ENCODE assay signal across 10 mouse cellular contexts in genomic region chr10:67871811-67872210, GRCm38 (mm10). TPM values are rescaled to one million over a fixed set of nuclear protein-coding genes. Genes with fewer than 3 reads are reported as not detected.
DNase-seq lines count a peak whose midpoint lies in the region; ATAC-seq and TF ChIP-seq lines count a peak whose summit lies in the region.
"Had no signal": no experiment of that assay in that cellular context is flagged by ENCODE, and none has a peak within 500 bp of the region (broad histone marks: within the 10 kb centered on the region; RNA-seq: fewer than 3 reads in every experiment).

No protein-coding gene starts in this region.

- no peak for TF ChIP-seq POLR2A in small intestine, adult 2 months (IDR thresholded peaks at IDR 0.05; ENCODE audit: low read depth, low read length)

- intact Hi-C loops in heart, postnatal 25 days (cut with DNase I), result loop anchor here (2.0 kb wide), 1 partner anchor 113 kb away; no protein-coding TSS in a partner anchor
- intact Hi-C loops in heart, postnatal 14 days (cut with DNase I), result loop anchor here (2.0 to 5.0 kb wide), 2 partner anchors 113 to 410 kb away; no protein-coding TSS in a partner anchor

- H3K27ac ChIP-seq in small intestine, adult 2 months (ENCODE audit: insufficient read depth, low read depth, low read length), result no peak overlapping the region
- H3K27ac ChIP-seq: limb, embryonic 12.5 days had no signal

- peak; percentile 66; the same call in 1 of the 2 replicates for TF ChIP-seq CTCF in small intestine, adult 2 months (IDR thresholded peaks at IDR 0.05; ENCODE audit: extremely low read depth, insufficient read length, insufficient replicate concordance, low read depth, low read length)

- no peaks in the 10 kb centered on the region for H3K27me3 ChIP-seq in small intestine, adult 2 months (ENCODE audit: control insufficient read depth, insufficient read depth, low read length)
- H3K27me3 ChIP-seq: limb, embryonic 12.5 days had no signal

- H3K36me3 ChIP-seq in small intestine, adult 2 months (ENCODE audit: control insufficient read depth, insufficient read depth, low read length), result no peaks in the 10 kb centered on the region
- H3K36me3 ChIP-seq: G1E; limb, embryonic 12.5 days had no signal

- peak; percentile 90 for DNase-seq in heart, adult 11 months
- no peak for DNase-seq in heart, postnatal 25 days (ENCODE audit: low spot score)
- DNase-seq in adrenal gland, adult (ENCODE audit: inconsistent age in 2 of 2, low spot score in 1 of 2), result peak; percentile 51 to 89
- DNase-seq in embryo, embryonic 10 days (ENCODE audit: low spot score), result peak; percentile 87
- DNase-seq in heart, postnatal 14 days, result peak; percentile 75 to 87
- DNase-seq in layer of hippocampus, postnatal 10 days (ENCODE audit: low spot score in 2 of 2), result peak; percentile 79 to 83

- H3K4me1 ChIP-seq in small intestine, adult 2 months (ENCODE audit: control insufficient read depth, insufficient read depth, insufficient read length, low read length), result no peaks in the 10 kb centered on the region
- H3K4me1 ChIP-seq: limb, embryonic 12.5 days had no signal

- no peak overlapping the region for H3K4me3 ChIP-seq in small intestine, adult 2 months (ENCODE audit: low read depth, low read length)
- H3K4me3 ChIP-seq: limb, embryonic 12.5 days had no signal

- peak; percentile 100 for ATAC-seq in megakaryocyte progenitor cell, adult 5-6 weeks (replicated peaks; ENCODE audit: poor library complexity)

- WGBS in small intestine, adult 2 months, result 14% methylated on average over 2 of the region's 2 CpGs

RNA-seq across cellular contexts. Expression of gene Zfp365, which starts 40.7 kb away (rescaled TPM):
- under 1 TPM; 0.49 to 0.50 TPM for total RNA-seq in heart, postnatal 25 days (2021)
- under 1 TPM; 0.61 to 0.72 TPM for total RNA-seq in heart, postnatal 14 days (2021)
- total RNA-seq in layer of hippocampus, postnatal 10 days (2021), result 10 to 100 TPM; 68.7 to 73.4 TPM
- not detected in 2 replicates for total RNA-seq in megakaryocyte progenitor cell, adult 5-6 weeks (2015)
- total RNA-seq in megakaryocyte progenitor cell, adult 5-6 weeks (2017), result not detected in 2 replicates
- 0.06 and 0.09 TPM in 2 replicates for polyA plus RNA-seq in small intestine, adult 2 months (2012; rRNA removed)
- polyA plus RNA-seq: G1E had no signal

Comparison
In these comparisons a context has a peak if more than half of its experiments do, and no peak if none do; other contexts are left out.
1. RNA of gene Zfp365, which starts 40.7 kb away (total RNA-seq): 68.7 to 73.4 TPM in layer of hippocampus, postnatal 10 days; 0.61 to 0.72 TPM in heart, postnatal 14 days, 0.49 to 0.50 TPM in heart, postnatal 25 days and not detected in megakaryocyte progenitor cell, adult 5-6 weeks; every median in the first group is over 10 times any median in the second.